Mouse (Mus musculus): ENCODE results near the gene Slc16a3.

The Slc16a3 gene

GRCm38 (mm10) chr11:120948328-120948727 lies at the start of gene Slc16a3:
Gene Slc16a3, plus strand, starts transcription at chr11:120948480.
- no peak for DNase-seq (ENCODE audit: low spot score)

GRCm38 (mm10) chr11:120900276-120901244 lies 47.7 kb upstream of the Slc16a3 start:
- DNase-seq (ENCODE audit: low spot score): no peak

- DNase-seq (ENCODE audit: low spot score): no peak
These were observed 46.4 kb upstream of the Slc16a3 start for GRCm38 (mm10) chr11:120901729-120902486.

GRCm38 (mm10) chr11:120902487-120903142 lies 45.7 kb upstream of the Slc16a3 start:
- DNase-seq (ENCODE audit: low spot score): no peak

GRCm38 (mm10) chr11:120903159-120903850 lies 45.0 kb upstream of the Slc16a3 start:
- no peak for DNase-seq (ENCODE audit: low spot score)

GRCm38 (mm10) chr11:120904561-120904960 lies 43.7 kb upstream of the Slc16a3 start:
- DNase-seq (ENCODE audit: low spot score): no peak

GRCm38 (mm10) chr11:120905430-120905873 lies 42.8 kb upstream of the Slc16a3 start:
- peak; percentile 87 for DNase-seq (ENCODE audit: low spot score)

GRCm38 (mm10) chr11:120913796-120914195 lies 34.5 kb upstream of the Slc16a3 start:
- DNase-seq (ENCODE audit: low spot score): no peak

GRCm38 (mm10) chr11:120916477-120916876 lies 31.8 kb upstream of the Slc16a3 start:
- DNase-seq (ENCODE audit: low spot score): no peak

GRCm38 (mm10) chr11:120917756-120918155 lies 30.5 kb upstream of the Slc16a3 start:
- DNase-seq (ENCODE audit: low spot score): no peak

- no peak for DNase-seq (ENCODE audit: low spot score)
These were observed 25.8 kb upstream of the Slc16a3 start for GRCm38 (mm10) chr11:120922528-120922927.

- no peak for DNase-seq (ENCODE audit: low spot score)
These were observed 19.8 kb upstream of the Slc16a3 start for GRCm38 (mm10) chr11:120928468-120928867.

- no peak for DNase-seq (ENCODE audit: low spot score)
These were observed 16.8 kb upstream of the Slc16a3 start for GRCm38 (mm10) chr11:120931479-120931878.

- peak; percentile 94 for DNase-seq (ENCODE audit: low spot score)
These were observed 15.5 kb upstream of the Slc16a3 start, which contains the start of gene Ccdc57 for GRCm38 (mm10) chr11:120932564-120933398. Gene Ccdc57, minus strand, starts transcription at chr11:120932872.

GRCm38 (mm10) chr11:120937976-120938375 lies 10.3 kb upstream of the Slc16a3 start:
- no peak for DNase-seq (ENCODE audit: low spot score)

GRCm38 (mm10) chr11:120938795-120939194 lies 9.5 kb upstream of the Slc16a3 start:
- no peak for DNase-seq (ENCODE audit: low spot score)

GRCm38 (mm10) chr11:120939712-120940341 lies 8.5 kb upstream of the Slc16a3 start:
- DNase-seq (ENCODE audit: low spot score): no peak

- DNase-seq (ENCODE audit: low spot score): no peak
These were observed 7.3 kb upstream of the Slc16a3 start for GRCm38 (mm10) chr11:120940959-120941358.

- no peak for DNase-seq (ENCODE audit: low spot score)
These were observed 3.0 kb upstream of the Slc16a3 start for GRCm38 (mm10) chr11:120945266-120945665.

GRCm38 (mm10) chr11:120945926-120946325 lies 2.4 kb upstream of the Slc16a3 start:
- DNase-seq (ENCODE audit: low spot score): no peak

Data from embryo, embryonic 10.5 days (tissue).